Mouse (Mus musculus): ENCODE data around the gene Mafb.

Mafb gene

DNA sequence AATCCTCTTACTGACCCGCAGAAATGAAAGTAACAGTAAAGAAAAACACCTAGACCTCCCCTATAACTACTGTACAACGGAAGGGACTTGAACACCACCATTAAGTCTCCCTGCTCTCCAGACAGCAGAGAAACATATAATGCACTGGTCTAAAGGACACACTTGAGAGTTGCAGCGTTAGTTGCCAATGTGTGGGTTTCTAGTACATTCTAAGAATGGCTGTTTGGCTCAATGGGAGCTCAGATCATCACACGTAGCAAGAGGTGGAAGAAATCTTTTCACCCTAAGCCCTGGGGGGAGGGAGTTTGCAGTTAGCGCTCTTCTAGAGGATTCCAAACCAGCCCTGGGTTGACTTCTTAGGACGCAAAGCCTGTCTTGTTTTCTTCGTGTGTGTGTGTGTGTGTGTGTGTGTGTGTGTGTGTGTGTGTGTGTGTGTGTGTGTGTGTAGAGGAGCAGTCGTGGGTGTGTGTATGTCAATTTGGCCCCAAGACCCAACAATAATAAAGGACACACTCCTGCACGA lies 2.7 kb downstream of the Mafb start:
- DNase-seq (ENCODE audit: low spot score) = no peak

DNA sequence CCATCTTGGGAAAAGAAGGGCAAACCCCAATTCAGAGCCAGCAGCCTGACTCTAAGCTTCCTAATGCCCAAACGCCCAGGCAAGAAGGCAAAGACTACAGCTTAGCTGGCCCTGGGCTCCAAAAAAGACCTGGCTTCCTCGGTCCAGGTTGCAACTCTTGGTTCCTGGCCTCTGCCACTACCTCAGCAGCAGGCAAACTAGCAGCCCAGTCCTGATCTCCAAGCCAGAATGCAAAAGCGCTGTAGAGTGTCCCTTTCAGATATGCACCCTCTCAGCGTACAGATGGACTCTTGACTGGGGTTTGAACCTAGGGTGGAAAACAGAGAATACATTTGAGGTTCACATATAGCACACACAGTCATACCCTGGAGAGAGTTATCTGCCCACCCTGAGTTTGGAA lies 3.7 kb downstream of the Mafb start:
- DNase-seq (ENCODE audit: low spot score) = no peak

DNA sequence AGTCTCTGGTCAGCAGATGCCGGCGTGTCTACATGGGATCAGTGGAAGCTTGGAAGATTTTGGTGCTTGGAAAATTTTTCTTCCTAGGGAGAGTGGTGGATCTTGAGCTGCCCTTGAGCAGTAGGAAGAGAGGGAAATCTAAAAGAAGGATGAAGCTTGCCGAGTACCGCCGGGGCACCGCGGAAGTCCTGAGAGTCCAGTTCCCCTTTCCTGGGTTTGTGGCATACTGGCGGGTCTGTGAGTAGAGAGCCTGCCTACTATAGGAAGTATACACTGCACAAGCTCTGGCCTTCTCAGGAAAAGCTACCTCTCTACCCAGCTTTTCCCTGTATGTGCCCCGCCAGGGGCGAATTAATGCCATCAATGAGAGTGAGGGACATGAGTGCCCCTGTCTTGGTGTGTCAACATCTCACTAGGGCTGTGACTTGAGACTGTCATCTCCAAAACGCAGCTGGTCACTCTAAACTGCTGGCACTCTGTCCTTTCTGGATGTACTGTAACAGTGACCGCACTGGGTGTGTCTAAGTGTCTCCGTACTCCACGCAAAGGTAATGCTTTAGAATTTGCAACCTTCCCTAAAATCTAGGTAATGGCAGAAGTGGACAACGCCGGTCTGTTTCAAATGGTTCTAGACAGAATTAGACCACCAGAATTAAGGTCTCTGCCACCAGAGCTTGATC lies 5.3 kb downstream of the Mafb start:
- peak; percentile 35 for DNase-seq (ENCODE audit: low spot score)

DNA sequence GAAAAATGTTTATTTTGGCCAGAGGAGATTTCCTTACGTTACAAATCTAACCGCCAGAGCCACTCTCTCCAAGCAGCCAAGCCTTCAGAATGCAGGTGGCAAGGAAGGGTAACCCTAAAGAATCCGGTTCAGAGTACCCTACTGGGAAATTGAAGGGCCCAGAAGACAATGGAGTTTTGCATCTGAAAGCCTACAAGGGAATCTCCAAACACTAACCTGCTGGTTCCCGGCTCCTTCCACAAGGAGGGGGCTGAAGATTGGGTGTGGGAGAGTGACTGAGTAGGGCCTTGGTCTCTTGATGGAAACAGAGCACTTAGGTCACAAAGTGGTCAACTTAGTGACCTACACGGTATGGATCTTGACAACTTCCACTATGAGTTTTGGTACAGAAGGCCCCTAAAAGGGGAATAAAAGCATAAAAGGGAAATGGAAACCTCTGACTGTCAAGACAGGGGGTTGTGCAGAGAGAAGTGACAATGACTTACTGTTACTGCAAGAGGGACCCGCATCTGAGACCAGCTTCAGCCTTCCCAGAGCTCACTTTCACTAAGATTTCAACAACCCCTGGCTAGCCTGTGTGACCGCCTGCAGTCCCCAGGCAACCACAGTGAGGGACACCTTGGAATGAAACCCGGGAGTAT lies 6.5 kb downstream of the Mafb start:
- no peak for DNase-seq (ENCODE audit: low spot score)

DNA sequence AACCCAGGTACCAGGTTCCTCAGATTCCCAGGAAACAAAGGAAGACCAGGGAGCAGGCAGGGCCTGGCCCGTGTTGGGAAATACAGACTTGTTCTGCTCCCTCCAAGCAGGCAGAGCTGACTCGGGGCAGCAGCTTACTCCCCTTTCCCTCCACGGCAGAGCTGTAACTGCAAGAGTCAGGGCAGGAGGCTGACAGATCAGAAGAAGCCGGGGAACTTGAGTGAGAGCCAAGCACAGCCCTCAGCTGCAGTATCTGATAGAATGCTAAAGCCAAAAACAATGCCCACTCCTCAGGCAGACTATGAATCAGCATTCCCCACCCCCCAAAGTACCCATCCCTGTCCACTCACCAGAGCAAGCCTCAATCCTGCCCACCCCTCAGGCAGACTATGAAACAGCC lies 8.0 kb downstream of the Mafb start:
- DNase-seq (ENCODE audit: low spot score) = no peak

DNA sequence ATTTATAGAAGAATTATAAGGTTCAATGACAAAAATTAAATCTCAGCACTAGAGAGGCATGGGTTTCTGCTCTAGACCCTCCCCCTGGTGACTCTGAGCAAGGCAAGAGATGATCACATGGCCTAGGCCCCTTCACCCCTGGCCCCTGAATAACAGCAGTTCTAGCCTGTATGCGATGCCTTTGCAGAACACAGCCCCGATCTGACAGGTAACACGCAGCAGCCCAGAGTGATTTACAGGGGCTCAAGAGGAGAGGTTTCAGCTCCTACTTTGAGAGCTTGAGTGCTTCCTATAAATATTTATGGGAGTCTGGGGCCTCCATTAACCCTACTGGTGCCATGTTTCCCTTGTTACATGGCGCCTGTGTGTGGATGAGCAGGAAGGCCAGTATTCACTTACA lies 9.4 kb downstream of the Mafb start:
- DNase-seq (ENCODE audit: low spot score) = no peak

DNA sequence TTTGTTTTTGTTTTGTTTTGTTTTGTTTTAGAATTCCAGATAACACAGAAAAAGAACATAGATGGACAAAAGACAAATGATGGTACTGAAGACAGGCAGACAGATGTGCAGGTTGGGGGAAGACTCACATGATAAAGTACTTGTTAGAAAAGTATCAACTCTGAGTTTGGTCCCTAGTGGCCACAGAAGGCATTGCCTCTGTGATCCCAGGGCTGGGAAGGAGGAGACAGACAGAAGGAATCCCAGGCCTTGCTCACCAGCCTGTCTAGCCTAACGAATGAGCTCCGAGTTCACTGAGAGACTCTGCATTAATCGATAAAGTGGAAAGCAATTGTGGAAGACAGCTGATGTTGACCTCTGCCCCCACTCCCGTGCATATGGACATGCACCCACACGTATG lies 10.7 kb downstream of the Mafb start:
- DNase-seq (ENCODE audit: low spot score) = no peak

DNA sequence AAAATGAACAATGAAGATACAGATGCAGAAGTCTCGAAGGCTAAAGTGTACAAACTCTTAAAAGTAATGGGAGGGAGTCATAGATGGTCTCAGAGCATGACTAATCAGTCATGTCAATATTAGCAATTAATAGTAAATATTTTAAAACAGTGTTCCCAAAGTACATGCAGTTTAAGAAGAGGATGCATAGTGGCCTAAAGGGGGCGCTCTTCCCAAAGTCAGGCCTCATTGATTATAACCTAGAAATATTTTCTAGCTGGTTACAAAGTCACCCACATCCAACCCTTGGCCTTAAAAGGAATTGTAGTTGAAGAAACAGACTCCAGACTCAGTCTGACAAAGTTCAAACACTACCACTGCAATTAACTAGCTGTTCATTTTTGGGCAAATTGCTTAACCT lies 12.5 kb downstream of the Mafb start:
- DNase-seq (ENCODE audit: low spot score) = no peak

DNA sequence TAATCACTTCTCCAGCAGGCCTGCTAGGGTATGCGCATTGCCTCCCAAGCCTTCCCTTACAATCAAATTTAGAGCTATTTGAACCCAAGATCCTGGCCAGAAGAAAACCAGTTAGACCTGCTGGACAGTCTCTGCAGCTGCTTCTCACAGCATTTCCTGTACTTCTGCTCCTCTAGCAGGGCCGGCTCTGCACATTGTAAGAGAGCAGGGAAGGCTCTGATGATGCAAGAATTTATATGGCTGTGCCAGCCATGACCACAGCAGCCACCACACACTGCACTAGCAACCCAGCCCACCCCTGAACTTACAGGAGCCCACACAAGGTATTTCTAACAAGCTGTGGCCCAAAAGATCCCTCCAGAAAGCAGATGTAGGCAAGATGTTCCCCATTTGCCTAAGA lies 13.3 kb downstream of the Mafb start:
- no peak for DNase-seq (ENCODE audit: low spot score)

DNA sequence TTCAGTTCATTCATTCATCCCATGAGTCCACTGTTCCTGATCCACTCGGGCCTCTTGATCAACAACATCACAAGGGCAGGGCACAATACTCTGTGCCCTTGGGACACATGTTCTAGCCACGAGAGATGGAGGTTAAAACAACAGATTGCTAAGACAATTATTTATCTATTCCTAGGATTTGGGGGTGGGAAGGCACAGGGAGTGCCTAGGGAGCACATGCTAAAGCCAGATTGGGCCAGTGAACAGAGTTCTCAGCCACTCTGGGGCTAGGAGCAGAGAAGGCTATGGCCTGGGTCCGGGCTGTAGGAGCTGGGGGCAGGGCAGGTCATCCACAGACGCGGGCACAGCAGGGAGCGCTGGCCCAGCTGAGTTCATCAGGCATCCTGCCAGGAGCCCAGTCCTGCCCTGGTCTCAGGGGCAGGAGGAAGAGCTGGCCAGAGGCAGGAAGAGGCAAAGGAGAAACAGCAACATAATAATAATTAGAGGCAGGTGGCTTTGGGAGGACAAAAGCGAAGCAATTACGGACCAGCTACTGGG lies 15.8 kb downstream of the Mafb start:
- no peak for DNase-seq (ENCODE audit: low spot score)

DNA sequence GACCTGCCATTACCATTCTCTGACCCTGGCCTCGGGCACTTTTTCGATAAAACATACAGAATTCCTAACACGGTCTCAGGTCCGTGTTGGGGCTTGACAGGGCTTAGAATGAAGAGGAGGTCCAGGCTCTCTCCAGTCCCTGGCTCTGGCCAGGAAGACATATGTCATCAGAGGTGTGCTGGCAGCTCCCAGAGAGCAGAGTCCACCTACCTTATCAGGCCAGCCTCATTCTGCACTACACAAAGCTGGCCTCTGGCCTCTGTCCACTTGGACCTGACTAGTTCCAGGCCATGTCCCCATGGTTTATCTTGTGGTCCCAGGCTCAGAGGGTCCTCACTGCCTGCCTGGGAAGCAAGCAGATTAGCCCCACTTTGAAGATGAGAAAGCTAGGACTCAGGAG lies 17.3 kb downstream of the Mafb start:
- no peak for DNase-seq (ENCODE audit: low spot score)

DNA sequence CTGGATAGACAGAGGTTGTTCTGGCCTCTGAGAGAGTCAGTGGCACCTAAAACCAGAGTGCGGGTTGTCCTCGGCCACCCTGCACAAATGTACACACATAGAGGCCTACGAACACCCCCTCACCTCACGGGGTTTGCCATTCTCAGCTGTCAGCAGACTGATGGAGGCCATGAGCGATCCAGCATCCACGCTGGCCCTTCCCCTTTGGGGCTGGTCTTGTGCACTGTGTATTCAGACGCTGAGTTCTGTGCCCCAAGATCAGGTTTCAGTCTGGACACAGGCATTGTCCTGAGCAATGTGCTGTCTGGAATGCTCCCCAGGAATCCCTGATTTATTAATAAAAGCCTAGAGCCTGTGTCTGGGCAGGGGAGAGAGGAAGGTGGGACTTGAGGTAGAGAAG lies 18.1 kb downstream of the Mafb start:
- no peak for DNase-seq (ENCODE audit: low spot score)

DNA sequence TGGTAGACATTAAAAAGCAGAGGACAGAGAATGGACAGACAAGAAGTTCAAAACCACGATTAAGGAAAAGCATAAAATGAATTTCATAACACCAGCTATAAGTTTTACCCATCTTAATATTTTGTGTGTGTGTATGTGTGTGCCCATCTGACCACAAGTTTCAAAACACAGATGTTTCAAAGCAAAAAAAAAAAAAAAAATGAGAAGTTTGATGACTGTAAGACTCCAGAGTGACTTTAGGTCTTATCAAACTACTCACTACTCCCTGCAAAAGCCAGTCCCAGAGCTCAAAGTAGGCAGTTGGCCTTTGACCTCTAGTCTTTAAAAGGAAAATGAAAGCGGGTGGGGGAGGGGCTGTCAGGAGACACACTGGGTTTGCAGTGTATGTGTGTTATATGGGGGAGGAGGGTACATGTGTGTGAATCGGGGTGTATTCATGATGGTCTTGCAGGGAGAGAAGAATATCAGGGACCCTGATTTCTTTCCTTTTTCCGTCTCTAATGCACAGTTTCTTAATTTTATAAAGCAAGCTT lies 18.7 kb downstream of the Mafb start:
- DNase-seq (ENCODE audit: low spot score) = no peak

DNA sequence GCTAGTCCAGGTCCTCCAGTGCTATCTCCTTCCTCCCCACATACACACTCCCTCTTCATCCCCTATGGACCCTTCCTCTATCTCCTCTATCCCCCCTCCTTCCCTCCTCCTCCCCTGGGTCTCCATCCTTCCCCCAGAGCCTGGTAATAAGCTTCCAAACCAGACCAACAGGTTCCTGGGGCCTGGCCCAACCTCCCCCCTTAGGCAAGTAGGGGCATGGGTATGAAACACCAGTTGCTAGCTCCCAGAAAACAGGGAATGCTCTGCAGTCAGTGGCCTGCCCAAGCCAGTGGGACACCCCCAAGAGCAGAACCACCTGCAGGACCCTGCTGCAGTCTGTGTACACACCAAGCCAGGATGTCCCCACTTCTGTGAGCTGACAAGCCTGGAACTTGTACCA lies 21.2 kb downstream of the Mafb start:
- no peak for DNase-seq (ENCODE audit: low spot score)

DNA sequence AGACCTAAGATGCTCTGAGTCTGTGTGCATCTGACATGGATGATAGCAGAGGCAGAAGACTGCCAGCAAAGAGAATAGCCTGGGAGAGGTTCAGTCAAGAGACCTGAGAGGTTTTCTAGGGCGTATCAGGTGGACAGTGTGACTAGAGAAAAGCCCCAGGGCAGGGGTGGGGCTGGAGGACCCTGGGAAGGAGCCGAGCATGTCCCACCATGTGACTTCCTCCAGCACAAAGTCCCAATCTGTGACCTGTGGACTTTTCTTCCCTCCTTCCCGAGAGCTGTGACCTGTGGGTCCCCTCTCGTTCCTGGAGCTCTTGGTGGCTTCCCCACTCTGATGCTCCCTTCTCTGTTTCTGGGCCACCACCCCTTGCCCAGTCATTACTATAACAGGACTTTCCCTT lies 26.7 kb downstream of the Mafb start:
- DNase-seq (ENCODE audit: low spot score) = no peak

DNA sequence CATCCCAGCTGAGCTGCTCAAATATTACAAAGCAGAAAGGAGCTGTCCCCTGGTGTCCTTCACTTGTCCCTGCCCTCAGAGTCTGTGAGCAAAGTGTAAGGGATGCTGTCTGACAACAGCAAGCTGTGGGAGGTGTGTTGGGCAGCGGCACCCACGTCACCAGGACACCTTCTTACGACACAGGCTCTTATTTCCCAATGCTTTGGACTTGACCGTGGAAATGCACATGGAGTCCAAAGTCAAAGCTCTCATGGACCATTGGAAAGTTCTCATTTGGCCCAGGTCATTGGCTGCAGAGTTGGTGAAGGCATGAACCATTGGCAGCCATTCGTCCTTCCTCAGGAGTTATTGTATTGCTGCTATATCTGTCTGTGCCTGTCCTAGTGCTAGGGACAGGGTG lies 27.3 kb downstream of the Mafb start:
- no peak for DNase-seq (ENCODE audit: low spot score)

DNA sequence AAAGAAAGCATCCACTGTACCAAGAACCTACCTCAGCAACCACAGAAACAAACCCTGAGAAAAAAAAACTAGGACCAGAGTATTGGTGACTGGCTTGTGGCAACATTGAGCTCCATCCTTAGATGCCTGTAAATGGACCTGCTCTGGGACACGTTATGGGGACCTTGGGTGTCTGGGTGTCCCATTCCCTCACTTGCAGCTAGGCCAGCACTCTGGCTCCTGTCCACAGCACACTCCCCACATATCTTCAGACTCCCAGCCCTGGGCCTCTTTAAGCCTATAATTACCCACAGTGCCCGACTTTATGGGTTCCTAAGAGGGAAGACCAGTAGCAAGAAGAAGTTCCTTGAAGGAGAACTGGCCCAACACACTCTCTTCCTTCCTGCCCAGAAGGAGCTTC lies 30.8 kb downstream of the Mafb start:
- no peak for DNase-seq (ENCODE audit: low spot score)

DNA sequence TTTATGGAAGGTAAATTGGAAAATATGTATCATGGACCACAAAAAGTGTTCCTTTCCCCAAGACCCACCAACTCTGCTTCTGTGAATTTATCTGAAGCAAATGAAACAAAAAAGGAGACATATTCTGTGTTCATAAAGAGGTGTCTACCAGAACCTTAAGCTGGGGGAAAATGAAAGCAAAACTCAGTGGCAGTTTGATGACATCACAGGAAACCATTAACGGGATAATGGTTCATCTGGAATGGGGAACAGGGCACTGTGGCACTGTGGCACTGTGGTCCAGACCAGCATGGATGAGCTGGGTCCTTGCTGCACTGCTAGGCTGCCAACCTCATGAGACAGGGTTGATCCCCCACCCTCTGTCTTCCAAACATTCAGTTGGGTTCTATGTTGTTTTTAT lies 31.8 kb downstream of the Mafb start:
- no peak for DNase-seq (ENCODE audit: low spot score)

DNA sequence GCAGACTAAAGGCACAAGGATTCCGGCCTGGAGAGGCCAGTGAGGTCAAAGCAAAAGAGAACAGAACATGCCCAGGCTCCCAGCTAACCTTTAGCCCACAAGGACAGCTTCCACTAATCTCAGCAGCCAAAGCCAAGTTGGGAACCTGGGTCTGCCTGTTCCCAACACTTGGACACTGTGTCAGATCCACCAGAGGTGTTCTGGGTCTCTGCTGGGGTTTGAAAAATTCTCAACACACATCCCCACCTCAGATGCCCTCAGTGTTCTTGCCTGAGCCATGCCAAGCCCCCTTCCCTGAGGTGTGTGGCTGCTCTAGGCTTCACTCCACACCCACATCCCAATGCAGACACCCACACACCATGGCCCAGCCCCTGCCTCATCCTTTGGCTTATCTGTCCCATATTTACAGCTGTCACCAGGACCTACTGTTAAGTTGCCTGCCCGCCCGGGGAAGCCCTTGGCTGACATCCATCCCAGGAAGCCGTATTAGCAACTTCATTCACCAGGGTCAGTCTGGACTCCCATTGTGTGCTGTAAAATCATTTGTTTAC lies 32.7 kb downstream of the Mafb start, which contains the start of gene Gm826:
Gene Gm826 (minus strand): TSS at position 52 of the 551 bp plus-strand sequence.
- no peak for DNase-seq (ENCODE audit: low spot score)

DNA sequence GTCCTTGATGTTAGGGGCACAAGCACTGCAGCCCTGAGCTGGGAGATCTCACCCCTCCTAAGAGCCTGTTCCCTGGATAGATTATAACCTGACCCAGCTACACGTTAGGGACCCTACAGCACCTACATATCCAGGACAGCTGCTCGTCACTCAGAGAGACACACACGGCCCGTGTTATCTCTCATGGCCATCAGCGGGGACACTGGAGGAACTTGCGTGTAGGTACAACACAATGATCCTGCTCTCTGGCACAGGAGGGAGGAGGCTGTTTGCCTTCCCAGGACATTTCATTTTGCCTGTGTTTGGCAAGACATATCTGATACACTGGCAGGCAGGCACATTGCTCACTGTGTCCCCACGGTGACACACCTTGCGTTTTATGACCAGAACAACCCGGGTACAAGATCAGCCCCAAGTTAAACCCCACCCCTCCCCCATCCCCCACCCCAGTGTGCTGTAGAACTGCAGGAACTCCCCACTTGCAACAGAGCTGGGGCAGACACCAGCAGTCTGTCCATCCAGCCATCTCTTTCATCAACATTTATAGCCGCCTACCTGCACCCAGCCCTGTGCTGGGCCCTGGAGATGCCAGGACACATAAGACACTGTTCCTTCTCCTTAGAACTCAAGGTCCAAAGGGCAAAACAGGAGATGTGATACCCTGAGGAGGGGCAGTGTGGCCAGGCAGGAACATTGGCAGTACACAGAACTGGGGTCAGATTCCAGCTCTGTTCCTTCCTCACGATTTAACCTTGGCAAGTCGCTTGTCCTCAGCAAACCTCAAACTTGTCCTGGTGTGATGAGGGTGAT lies 34.1 kb downstream of the Mafb start:
- no peak for DNase-seq (ENCODE audit: low spot score)

DNA sequence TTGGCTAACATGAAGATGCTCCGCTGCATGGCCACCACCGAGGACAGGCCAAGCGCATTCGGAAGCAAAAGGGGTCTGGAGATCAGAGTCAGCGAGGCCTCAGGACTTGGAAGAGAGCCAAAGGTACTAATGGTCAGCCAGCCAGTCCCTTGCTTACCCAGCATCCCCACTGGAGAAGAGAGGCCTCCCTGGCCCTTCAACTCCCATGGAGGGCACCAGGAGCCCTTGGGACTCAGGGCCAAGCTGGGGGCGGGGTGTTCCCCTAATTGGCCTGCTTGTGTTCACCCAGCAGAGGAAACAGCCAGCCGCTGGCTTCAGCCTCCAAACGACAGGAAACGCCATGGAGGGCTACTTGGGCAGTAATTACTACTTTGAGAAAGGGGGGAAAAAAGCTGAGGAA lies 38.0 kb downstream of the Mafb start:
- DNase-seq (ENCODE audit: low spot score) = peak; percentile 12

DNA sequence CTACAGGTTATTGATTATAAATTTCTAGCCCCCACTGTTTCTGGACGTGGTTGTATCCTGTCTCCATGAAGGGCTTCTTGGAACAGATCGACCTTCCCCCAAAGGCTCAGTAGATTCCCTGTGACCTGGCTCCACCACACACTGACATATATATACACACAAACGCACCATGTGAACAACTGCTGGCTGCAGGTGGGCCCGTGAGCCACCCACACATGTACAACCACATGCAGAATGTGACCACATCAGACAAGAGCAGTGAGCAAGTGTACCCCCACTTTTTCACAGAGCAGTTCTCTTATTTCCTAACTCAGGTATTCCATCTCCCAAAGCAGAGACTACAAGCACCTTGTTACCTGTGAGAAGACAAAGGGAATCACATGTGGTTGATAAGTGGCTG lies 39.1 kb downstream of the Mafb start:
- DNase-seq (ENCODE audit: low spot score) = no peak
